ENCODE assay signal across 19 mouse cellular contexts in genomic region chr8:116904736-116905135, GRCm38 (mm10). TPM values are rescaled to one million over a fixed set of nuclear protein-coding genes. Genes with fewer than 3 reads are reported as not detected.
DNase-seq lines count a peak whose midpoint lies in the region; TF ChIP-seq lines count a peak whose summit lies in the region.
"Had no signal": no experiment of that assay in that cellular context is flagged by ENCODE, and none has a peak within 500 bp of the region (broad histone marks: within the 10 kb centered on the region; RNA-seq: fewer than 3 reads in every experiment).

No protein-coding gene starts in this region.

- peak overlapping the region; percentile 7; the same call in 1 of the 2 replicates for H3K27ac ChIP-seq in testis, adult 2 months (ENCODE audit: control insufficient read depth, insufficient read depth, low read depth, low read length)
- H3K27ac ChIP-seq: embryonic facial prominence, embryonic 12.5 days; forebrain, embryonic 15.5 days; heart, embryonic 10.5 days; heart, embryonic 15.5 days; hindbrain, embryonic 13.5 days; hindbrain, postnatal 0 days had no signal

- H3K36me3 ChIP-seq in testis, adult 2 months (ENCODE audit: control insufficient read depth, insufficient read depth, low read length): no peaks in the 10 kb centered on the region; the same call in 1 of the 2 replicates
- H3K36me3 ChIP-seq: forebrain, embryonic 15.5 days had no signal

- H3K27me3 ChIP-seq in testis, adult 2 months (ENCODE audit: control insufficient read depth, insufficient read depth, low read length): no peaks in the 10 kb centered on the region
- H3K27me3 ChIP-seq: embryonic facial prominence, embryonic 12.5 days; forebrain, embryonic 15.5 days; heart, embryonic 15.5 days; hindbrain, embryonic 13.5 days had no signal

- TF ChIP-seq CTCF in testis, adult 2 months (IDR thresholded peaks at IDR 0.05; ENCODE audit: control insufficient read depth, insufficient read depth, insufficient replicate concordance, low read depth, low read length): no peak

- DNase-seq in heart, adult 11 months: peak; percentile 61
- no peak for DNase-seq in heart, adult 8-10 months (ENCODE audit: low spot score)
- no peak for DNase-seq in testis, postnatal 14 days (ENCODE audit: low spot score)
- DNase-seq in adrenal gland, postnatal 14 days: peak; percentile 66
- DNase-seq in spleen, adult 12 weeks (ENCODE audit: low spot score): no peak
- DNase-seq in right cerebral cortex, adult 2 months (ENCODE audit: low spot score in 2 of 2): no peak
- DNase-seq: cerebellum, adult 11 months; cerebellum, adult 8-10 months; cerebellum, postnatal 14 days; gastrocnemius, postnatal 10 days; heart, postnatal 14 days; kidney, adult 11 months had no signal

- H3K4me1 ChIP-seq in testis, adult 2 months (ENCODE audit: control insufficient read depth, insufficient read depth, low read length): no peaks in the 10 kb centered on the region
- H3K4me1 ChIP-seq: embryonic facial prominence, embryonic 12.5 days; forebrain, embryonic 15.5 days; heart, embryonic 10.5 days; heart, embryonic 15.5 days; hindbrain, embryonic 13.5 days had no signal

- no peak overlapping the region for H3K4me3 ChIP-seq in testis, adult 2 months (ENCODE audit: control insufficient read depth, low read depth, low read length)
- H3K4me3 ChIP-seq: embryonic facial prominence, embryonic 12.5 days; forebrain, embryonic 15.5 days; heart, embryonic 10.5 days; heart, embryonic 15.5 days; hindbrain, embryonic 13.5 days had no signal

- no peak for TF ChIP-seq POLR2A in testis, adult 2 months (IDR thresholded peaks at IDR 0.05; ENCODE audit: control insufficient read depth, low read depth, low read length)

RNA-seq across cellular contexts. Expression of gene Cmc2, which starts 16.5 kb away (rescaled TPM):
- 10 to 100 TPM; 65.4 to 79.4 (median 70.2) TPM for total RNA-seq in heart, adult 8-10 months (2022)
- 12.0 and 12.8 TPM in 2 replicates for polyA plus RNA-seq in testis, adult 2 months (2012; rRNA removed)
- total RNA-seq in adrenal gland, postnatal 14 days (2021): 45.4 and 50.7 TPM in 2 replicates

RNA-seq across cellular contexts. Expression of gene Cenpn, which starts 16.8 kb away (rescaled TPM):
- under 1 TPM; 0.56 to 0.75 (median 0.63) TPM for total RNA-seq in heart, adult 8-10 months (2022)
- 141 TPM in 2 replicates for polyA plus RNA-seq in testis, adult 2 months (2012; rRNA removed)
- total RNA-seq in adrenal gland, postnatal 14 days (2021): 6.5 and 6.9 TPM in 2 replicates

RNA-seq across cellular contexts. Expression of gene Atmin, which starts 38.5 kb away (rescaled TPM):
- total RNA-seq in heart, adult 8-10 months (2022): 10 to 100 TPM; 15.9 to 18.0 (median 17.4) TPM
- 35.2 and 37.7 TPM in 2 replicates for polyA plus RNA-seq in testis, adult 2 months (2012; rRNA removed)
- total RNA-seq in adrenal gland, postnatal 14 days (2021): 17.7 and 20.2 TPM in 2 replicates

Comparison
In these comparisons a context has a peak if more than half of its experiments do, and no peak if none do; other contexts are left out.
1. DNase-seq: peak in heart, adult 11 months (single experiment) and adrenal gland, postnatal 14 days (single experiment); none in heart, adult 8-10 months (single experiment), testis, postnatal 14 days (single experiment), spleen, adult 12 weeks (single experiment) and right cerebral cortex, adult 2 months (0 of 2).